15 mouse cellular contexts compared by ENCODE assay signal in the genomic region with DNA sequence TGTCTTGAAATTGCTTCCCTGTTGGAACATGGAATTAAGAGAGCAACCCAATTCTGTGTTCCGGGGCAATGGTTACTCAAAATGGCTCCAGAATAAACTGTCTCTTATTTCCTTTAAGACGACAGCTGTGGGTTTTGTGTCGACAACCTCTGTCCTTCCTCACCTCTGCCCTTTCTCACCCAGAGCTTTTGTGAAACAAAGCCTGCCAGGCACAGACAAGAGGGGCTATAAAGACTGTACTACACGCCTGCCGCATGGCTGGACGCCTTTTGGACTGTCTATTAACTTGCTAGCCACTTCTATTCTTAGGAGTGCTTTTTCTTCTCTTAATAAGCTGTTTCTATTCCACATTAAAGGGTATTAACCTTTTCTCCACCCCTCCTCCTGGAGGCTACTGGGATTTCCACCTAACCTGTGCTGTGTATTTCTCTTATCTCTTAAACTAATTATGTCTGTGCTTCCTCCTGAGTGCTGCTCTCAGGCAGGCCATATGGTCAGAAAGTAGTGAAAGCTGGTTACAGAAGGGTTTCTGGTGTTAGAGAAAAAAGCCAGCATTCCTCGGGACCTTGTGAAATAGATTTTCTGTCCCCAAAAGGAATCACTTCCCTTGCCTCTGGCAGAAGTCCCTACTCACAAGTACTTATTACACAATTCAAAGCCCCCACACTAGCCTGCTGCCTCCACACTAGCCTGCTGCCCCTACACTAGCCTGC. TPM values are rescaled to one million over a fixed set of nuclear protein-coding genes. Genes with fewer than 3 reads are reported as not detected.
A peak's percentile ranks its signal among the peaks of the same experiment; 100 is the strongest.
DNase-seq lines count a peak whose midpoint lies in the region; ATAC-seq lines count a peak whose summit lies in the region.
"Had no signal": no experiment of that assay in that cellular context is flagged by ENCODE, and none has a peak within 500 bp of the region (broad histone marks: within the 10 kb centered on the region; RNA-seq: fewer than 3 reads in every experiment).

No protein-coding gene starts in this region.

- H3K4me1 ChIP-seq in kidney, embryonic 15.5 days: peaks cover 6% of the 10 kb centered on the region; the same call in 1 of the 2 replicates

- DNase-seq in kidney, postnatal 36 days: no peak
- peak; percentile 81 for DNase-seq in MN1 (ENCODE audit: low spot score)
- DNase-seq in embryo, embryonic 10.5 days (ENCODE audit: low spot score): peak; percentile 81
- DNase-seq in lung, postnatal 36 days: peak; percentile 30
- DNase-seq in layer of hippocampus, postnatal 25 days (ENCODE audit: extremely low spot score in 1 of 2, low spot score in 1 of 2): no peak
- DNase-seq in left cerebral cortex, postnatal 4 days: no peak
- no peak for DNase-seq in left cerebral cortex, postnatal 14 days (ENCODE audit: low spot score in 2 of 2)
- DNase-seq: cerebellum, postnatal 14 days; kidney, postnatal 25 days had no signal

- H3K27me3 ChIP-seq in kidney, embryonic 15.5 days: no peaks in the 10 kb centered on the region
- H3K27me3 ChIP-seq: CH12.LX had no signal

- no peak overlapping the region for H3K9ac ChIP-seq in kidney, embryonic 15.5 days
- H3K9ac ChIP-seq: hindbrain, embryonic 14.5 days had no signal

- H3K4me2 ChIP-seq in kidney, embryonic 15.5 days: no peak overlapping the region
- H3K4me2 ChIP-seq: hindbrain, embryonic 14.5 days had no signal

- no peaks in the 10 kb centered on the region for H3K9me3 ChIP-seq in kidney, embryonic 15.5 days (replicated peaks)

- intact Hi-C loops in left cerebral cortex, postnatal 4 days (cut with DNase I): no loop called here
- intact Hi-C loops in left cerebral cortex, postnatal 14 days (cut with DNase I): no loop called here

- WGBS in kidney, embryonic 15.5 days: 29% methylated on average over 7 of the region's 7 CpGs

- peaks cover 73% of the 10 kb centered on the region for H3K36me3 ChIP-seq in kidney, embryonic 15.5 days

- no peak for ATAC-seq in kidney, embryonic 15.5 days (replicated peaks; ENCODE audit: low FRiP score)

- H3K27ac ChIP-seq in kidney, embryonic 15.5 days: peak overlapping the region; percentile 22; the same call in 1 of the 2 replicates
- H3K27ac ChIP-seq: hindbrain, embryonic 14.5 days had no signal

- H3K4me3 ChIP-seq in kidney, embryonic 15.5 days (replicated peaks): no peak overlapping the region
- H3K4me3 ChIP-seq: erythroblast, embryonic 14.5 days had no signal

RNA-seq across cellular contexts. Expression of a gene that starts 15.3 kb away (rescaled TPM):
- polyA plus RNA-seq in kidney, embryonic 15.5 days (2015; fragmentation: Nextera tagmentation; extraction: Ambion mirVana): 29.1 and 31.7 TPM in 2 replicates
- total RNA-seq in layer of hippocampus, postnatal 25 days (2021): 10 to 100 TPM; 24.1 to 24.6 TPM
- 10 to 100 TPM; 23.4 to 27.8 TPM for total RNA-seq in left cerebral cortex, postnatal 4 days (2021)
- 10 to 100 TPM; 23.4 to 24.5 TPM for total RNA-seq in left cerebral cortex, postnatal 14 days (2021)

RNA-seq across cellular contexts. Expression of a gene that starts 17.2 kb away (rescaled TPM):
- 5.6 and 8.4 TPM in 2 replicates for polyA plus RNA-seq in kidney, embryonic 15.5 days (2015; fragmentation: Nextera tagmentation; extraction: Ambion mirVana)
- total RNA-seq in layer of hippocampus, postnatal 25 days (2021): not detected
- total RNA-seq in left cerebral cortex, postnatal 4 days (2021): not detected
- not detected for total RNA-seq in left cerebral cortex, postnatal 14 days (2021)
- total RNA-seq: gastrocnemius, postnatal 4 days; left cerebral cortex, postnatal 10 days had no signal
- polyA plus RNA-seq: hindbrain, embryonic 14.5 days had no signal

RNA-seq across cellular contexts. Expression of a gene that starts 36.1 kb away (rescaled TPM):
- 77.2 and 107 TPM in 2 replicates for polyA plus RNA-seq in kidney, embryonic 15.5 days (2015; fragmentation: Nextera tagmentation; extraction: Ambion mirVana)
- 10 to 100 TPM; 16.3 to 20.4 TPM for total RNA-seq in layer of hippocampus, postnatal 25 days (2021)
- 10 to 100 TPM; 36.9 to 37.6 TPM for total RNA-seq in left cerebral cortex, postnatal 4 days (2021)
- 10 to 100 TPM; 27.1 to 27.4 TPM for total RNA-seq in left cerebral cortex, postnatal 14 days (2021)
- total RNA-seq: CH12.LX had no signal

RNA-seq across cellular contexts. Expression of a gene that starts 44.9 kb away (rescaled TPM):
- polyA plus RNA-seq in kidney, embryonic 15.5 days (2015; fragmentation: Nextera tagmentation; extraction: Ambion mirVana): 8.3 and 8.7 TPM in 2 replicates
- 1 to 10 TPM; 3.6 to 3.9 TPM for total RNA-seq in layer of hippocampus, postnatal 25 days (2021)
- total RNA-seq in left cerebral cortex, postnatal 4 days (2021): 1 to 10 TPM; 5.0 to 5.2 TPM
- total RNA-seq in left cerebral cortex, postnatal 14 days (2021): 1 to 10 TPM; 3.6 to 4.0 TPM

RNA-seq across cellular contexts. Expression of a gene that starts 45.5 kb away (rescaled TPM):
- polyA plus RNA-seq in kidney, embryonic 15.5 days (2015; fragmentation: Nextera tagmentation; extraction: Ambion mirVana): 19.1 and 21.1 TPM in 2 replicates
- total RNA-seq in layer of hippocampus, postnatal 25 days (2021): 10 to 100 TPM; 12.4 to 13.2 TPM
- total RNA-seq in left cerebral cortex, postnatal 4 days (2021): 10 to 100 TPM; 10.3 to 11.2 TPM
- 10 to 100 TPM in 1 of 2 experiments, 1 to 10 TPM in 1; 9.7 to 11.4 TPM for total RNA-seq in left cerebral cortex, postnatal 14 days (2021)

Comparison
In these comparisons a context has a peak if more than half of its experiments do, and no peak if none do; other contexts are left out.
1. DNase-seq: peak in MN1 (single experiment), embryo, embryonic 10.5 days (single experiment) and lung, postnatal 36 days (single experiment); none in kidney, postnatal 36 days (0 of 2), layer of hippocampus, postnatal 25 days (0 of 2), left cerebral cortex, postnatal 4 days (single experiment) and left cerebral cortex, postnatal 14 days (0 of 2).